Mouse (Mus musculus): ENCODE data around the gene Aip. TPM values are rescaled to one million over a fixed set of nuclear protein-coding genes. Genes with fewer than 3 reads are reported as not detected.
"Not testable (repeated sequence)": the region's sequence is repeated elsewhere in the genome, so short reads cannot be mapped to it uniquely, and the experiment has no call there.

Gene Aip
- total RNA-seq, 2 experiments from 2014 or later = 71.5 to 73.4 TPM

DNA sequence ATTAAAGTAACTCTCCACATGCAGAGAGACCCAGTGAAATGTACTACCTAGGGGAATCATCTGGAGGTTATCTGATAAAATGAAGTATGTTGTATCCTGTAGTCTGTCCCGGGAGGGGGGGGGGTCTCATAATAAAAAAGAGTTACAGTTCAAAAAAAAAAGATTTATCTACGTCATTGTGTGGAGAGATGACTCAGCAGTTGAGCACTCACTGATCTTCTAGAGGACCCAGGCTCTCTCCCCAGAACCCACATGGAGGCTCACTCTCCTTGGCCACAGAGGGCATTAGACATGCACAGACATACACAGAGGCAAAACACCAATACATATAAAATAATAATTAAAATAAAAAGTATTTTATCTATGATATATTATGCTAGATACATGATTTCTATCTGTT is 34.3 kb downstream of the Aip start:
- DNase-seq = no peak

DNA sequence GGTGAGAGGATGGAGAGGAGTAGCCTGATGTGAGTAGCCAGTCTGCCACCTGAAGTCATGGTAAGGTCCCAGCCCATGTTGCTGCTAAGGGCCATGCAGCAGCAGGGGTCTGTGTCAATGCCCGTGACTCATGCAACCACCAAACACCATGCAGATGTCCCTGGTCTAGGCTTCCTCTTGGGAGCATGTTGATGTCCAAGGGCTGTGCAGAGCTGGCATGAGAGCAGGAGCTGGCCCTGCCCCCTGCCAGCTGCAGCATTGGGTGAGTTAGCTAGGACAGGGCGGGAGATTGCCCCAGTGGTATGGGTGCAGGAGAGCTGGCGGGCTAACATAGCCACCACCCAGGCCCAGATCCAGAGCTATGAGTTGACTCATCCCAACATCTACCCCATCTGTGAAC is 35.2 kb downstream of the Aip start:
- DNase-seq = no peak

DNA sequence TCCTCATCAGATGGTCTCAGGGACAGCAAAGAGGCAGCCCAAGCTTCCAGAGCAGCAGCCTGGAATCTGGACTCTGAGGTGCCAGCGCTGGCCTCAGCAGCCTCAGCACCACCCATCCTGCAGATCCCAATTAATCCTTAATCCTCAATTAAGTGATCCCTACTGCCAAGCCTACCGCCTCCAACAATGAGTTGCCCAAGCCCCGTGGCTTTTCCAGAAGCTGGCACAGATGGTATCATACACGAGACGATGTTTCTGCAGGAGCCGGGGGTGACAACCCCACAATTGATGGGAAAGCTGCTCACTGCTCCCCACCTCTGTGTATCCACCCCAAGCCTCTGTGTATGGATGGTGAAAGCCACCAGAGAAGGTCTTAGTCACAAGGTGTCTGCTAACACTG is 36.5 kb downstream of the Aip start:
- no peak for DNase-seq

DNA sequence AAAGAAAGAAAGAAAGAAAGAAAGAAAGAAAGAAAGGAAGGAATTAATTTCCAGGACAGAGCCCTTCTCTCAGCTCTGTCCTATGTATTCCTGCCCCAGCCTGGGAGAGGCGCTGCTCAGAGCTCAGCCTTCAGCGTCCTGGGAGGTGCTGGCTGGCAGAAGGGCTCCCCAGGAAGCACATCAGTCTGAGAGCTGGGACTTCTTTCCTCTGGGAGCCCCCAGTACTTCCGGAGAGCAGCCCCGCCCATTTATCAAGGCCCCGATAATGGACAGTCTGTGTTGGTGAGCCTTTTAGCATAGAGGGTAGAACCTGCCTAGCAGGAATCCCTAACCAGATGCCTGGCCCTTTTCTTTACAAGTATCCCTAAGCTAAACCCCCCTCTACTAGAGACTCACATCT is 37.5 kb downstream of the Aip start:
- DNase-seq = no peak

DNA sequence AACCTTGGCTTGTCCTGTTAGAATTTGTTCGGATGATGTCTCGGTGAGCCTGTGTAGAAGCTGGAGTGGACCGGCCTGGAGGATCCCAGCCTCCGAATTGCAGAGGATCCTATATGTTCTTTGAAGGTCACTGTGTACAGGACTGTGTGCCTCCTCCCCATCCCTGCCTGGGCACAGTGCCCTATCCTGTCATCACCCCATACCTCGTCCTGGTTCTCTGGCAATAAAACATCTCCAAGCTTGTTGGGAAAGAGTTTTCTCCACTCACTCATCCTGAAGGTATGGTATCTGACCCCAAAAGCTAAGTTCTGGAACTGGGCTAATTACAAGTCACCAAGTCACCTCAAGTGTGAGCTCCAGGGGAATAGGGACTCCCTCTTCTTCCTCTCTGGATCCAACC is 38.6 kb downstream of the Aip start:
- DNase-seq = no peak

DNA sequence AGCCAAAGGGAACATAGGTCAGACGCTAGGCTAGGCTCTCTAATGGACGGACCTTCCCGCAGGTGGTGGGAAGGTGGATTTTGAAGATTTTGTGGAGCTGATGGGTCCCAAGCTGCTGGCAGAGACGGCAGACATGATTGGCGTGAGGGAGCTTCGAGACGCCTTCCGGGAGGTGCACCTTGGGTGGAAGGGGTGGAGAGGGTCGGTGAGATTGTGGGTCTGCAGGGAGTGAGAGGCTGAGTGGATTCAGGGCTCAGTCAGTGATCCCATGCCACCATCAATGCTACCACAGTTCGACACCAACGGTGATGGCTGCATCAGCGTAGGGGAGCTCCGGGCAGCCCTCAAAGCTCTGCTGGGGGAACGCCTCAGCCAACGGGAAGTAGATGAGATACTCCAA is 39.5 kb downstream of the Aip start:
- no peak for DNase-seq

DNA sequence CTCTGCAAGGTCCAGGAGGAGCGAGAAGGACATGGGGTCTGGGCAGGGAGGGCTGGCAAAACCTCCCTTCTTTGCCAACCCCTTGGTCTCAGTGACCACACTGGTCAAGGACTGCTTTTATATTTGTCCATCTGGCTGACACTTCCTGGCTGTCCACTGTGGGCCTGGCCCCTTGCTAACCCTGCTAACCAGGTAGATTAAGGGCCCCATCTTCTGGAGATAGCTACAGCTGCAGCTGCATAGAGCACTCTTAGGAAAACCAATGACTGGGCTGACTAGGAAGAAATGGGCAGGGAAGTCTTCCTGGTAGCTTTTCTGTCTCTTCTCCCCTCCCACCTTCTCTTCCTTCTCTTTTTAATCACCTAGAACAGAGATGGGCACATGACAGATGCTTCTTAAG is 40.7 kb downstream of the Aip start:
- DNase-seq = peak; percentile 40

DNA sequence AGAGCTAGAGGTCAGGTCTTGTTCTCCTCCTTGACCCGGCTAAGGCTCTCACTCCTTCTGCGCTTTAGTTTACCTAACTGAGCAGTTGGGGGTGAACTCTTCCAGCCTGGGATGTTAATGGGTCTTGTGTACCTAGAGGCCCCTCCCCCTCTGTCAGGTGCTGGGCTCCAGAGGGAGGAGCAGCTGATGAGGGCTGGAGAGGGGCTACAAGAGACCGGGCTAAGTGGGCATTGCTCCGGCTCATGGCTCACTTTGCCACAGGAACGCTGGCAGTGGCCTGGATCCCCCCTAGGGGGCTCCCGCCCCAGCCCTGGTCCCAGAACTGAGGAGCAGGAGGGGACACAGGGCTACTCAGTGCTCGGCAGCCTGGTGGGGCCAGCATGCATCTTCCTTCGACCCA is 41.8 kb downstream of the Aip start:
- no peak for DNase-seq

DNA sequence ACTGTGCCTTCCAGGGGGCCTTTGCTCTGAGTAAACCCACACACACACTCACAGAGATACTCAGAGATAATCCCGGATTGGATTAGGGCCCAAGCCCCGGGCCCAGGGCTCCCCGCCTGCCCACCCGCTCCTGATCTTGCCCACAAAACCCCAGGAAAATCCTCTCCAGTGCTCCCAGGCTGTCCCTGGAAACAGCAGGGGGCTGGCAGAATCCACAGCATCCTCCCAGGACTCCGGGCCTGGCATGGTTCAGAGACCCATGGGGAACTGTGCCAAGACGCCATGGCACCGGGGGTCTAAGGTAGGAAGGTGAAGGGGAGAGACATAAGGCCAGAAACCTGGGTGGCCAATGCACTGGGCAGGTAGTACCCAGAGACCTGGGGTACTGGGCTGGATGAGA is 42.3 kb downstream of the Aip start:
- DNase-seq = no peak

DNA sequence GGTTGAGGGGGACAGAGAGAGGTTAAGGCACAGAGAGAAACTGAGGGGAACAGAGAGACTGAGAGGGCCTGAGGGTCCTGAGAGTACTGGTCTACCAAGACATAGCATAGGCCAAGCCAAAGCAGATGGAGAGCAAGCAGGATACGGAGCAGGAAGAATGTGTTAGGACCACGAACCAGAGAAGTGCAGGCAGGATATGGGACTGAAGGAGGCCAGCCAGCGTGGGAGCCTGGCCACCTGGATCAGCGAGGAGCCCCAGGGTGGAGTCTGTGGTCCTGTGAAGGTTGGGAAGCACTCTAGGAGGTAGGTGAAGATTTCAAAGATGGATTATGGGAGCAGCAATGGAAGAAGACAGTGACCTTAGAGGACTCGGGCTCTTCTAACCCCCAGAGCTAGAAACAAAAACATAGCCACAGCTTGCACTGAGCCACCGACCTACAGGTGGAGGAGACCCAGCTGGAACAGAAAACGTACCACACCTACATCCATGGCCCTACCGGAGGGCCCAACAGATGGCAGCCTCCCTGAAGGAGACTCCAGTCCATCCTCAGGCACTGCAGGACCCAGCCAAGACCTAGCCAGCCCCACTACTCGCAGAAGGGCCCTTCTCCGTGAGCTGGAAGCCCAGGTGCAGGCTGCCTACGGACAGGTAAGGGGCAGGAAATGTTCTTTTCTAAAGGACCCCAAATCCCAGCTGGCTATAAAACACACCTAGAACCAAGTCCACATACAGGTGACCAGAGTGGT is 43.3 kb downstream of the Aip start:
- DNase-seq = no peak

DNA sequence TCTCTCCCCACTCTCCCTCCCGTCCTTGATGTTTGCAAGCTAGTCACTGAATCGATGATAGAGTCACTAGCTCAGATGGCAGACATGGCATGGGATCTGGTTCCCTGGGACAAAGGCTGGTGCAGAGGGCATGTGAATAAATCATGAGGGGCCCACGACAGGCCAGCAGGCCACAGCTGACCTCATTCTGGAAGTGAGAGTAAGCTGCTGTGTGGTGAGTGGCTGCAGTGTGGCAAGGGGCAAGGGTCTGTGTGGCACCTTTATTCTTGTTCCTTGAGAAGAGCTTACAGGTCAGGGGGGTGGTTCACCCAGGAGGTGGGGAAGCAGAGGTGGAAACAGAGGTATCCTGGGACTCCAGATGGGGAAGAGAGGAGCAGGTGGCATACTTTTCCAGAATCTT is 44.3 kb downstream of the Aip start, which contains the start of gene Cabp2:
Gene Cabp2, plus strand, starts transcription at position 185 of the 400 bp plus-strand sequence.
- DNase-seq = no peak

DNA sequence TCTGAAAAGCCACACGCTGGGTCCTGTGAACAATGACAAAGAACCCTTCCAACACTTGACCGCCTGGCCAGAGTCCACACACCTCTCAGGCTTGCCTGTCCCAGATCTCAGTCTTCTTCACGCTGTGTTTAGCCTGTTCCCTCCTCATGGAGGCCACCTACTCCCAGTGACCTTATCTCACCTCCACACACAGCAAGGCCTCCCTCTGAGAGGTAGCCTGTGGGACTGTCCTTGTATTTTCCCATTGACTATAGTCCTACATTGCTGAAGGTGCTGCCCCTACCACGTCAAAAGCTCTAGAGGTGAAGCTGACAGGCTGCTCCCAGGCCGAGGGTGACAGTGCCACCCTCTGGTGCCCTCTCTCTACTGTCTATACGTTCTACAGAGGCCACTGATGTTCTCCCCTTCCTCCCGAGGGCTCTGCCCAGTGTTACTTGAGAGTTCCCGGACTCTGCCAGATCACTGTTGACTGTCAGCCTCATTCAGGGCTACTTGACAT is 45.1 kb downstream of the Aip start:
- DNase-seq = no peak

DNA sequence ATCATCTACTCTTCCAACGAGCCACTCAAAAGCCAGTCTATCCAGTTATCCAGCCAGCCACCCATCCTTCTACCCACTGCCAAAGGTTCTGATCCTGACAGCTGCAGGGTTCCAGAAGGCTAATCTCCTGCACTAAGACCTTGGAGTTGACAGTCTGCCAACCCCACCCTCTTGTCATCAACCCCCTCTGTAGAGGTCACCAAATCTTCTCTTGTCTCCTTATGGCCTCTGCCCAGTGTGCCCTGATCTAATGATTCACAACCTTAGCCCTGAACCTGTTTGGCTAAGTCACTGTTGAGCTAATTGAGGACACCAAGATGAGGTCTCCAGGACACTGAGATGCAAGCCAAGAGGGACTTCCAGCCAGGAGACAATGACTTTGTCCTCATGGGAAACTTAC is 46.1 kb downstream of the Aip start:
- no peak for DNase-seq

DNA sequence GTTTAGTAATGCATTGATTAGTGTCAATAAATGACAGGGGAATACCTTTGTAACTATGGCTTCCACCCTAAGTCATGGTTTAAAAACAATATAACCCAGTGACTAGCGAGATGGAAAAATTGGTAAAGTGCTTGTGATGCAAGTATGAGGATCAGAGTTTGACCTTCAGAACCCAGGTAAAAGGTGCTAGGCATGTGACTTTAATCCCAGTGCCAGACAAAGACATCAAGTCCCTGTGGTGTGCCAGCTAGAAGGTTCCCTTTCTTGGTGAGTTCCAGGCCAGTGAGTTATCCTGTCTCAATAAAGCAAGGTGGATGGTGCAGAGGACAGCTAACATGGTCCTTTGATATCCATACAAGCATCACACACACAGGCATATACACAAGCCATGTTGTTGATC is 50.1 kb downstream of the Aip start:
- no peak for DNase-seq

DNA sequence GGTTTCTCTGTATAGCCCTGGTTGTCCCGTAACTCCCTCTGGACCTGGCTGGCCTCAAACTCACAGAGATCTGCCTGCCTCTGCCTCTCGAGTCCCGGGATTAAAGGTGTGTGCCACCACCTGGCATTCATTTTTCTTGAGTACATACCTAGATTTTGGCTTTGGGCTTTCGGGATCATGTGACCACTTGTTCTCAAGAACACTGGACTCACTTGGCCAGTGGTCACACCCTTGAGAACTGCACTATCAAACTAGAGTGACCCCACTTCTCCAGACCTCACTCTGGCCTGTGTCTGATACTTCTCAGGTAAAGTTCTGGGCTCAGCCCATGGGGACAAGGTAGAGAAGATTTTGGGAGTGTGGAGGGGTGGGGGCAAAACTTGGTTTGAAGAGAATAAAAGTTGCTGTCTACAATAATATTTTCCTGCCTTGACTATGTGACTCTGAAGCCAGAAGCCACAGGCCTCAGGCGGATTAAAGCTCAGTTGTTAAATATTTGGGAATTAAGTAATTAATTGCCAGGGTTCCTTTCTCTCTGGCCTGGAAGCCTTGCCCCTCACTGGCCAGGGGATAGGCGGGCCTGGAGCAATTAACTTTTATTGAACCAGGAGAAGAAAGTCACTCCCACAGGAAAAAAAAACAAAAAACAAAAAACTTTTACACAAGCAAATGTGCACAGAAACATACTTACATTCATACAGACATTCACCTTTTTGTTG is 52.8 kb downstream of the Aip start:
- no peak for DNase-seq

DNA sequence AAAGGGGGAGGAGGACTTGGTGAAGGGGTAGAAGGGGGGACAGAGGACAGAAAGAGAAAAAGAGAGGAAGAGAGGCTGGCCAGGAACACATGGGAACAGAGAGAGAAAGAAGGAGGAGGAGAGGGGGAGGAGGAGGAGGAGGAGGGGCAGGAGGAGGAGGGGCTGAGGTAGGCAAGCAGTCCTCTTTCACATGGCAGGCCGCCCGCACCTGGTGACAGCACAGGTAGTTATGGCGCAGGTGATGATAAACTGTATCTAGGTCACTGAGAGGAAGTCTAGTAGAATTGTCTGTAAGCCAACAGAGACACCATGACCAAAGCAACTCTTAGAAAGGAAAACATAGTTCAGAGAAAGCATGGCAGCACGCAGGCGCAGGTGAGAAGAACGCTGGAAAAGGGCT is 54.3 kb downstream of the Aip start:
- DNase-seq = no peak

DNA sequence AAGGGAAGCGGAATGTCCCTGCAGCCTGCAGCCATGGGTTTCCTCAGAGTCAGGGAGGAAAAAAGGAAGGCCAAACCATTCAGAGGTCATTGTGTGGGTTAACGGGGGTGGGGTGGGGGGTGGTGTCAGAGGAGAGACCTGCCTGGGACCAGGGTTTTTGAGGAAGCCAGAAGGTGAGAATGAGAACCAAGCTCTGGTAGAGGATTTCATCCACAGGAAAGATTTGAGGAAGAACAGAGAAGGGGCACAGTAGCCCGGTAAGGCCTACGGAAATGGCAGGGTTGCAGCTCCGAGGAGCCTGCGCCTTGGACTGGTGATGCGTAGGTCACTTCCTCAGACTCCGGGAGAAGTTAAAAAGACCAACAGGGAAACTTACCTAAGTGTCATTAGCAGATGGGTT is 54.9 kb downstream of the Aip start:
- no peak for DNase-seq

DNA sequence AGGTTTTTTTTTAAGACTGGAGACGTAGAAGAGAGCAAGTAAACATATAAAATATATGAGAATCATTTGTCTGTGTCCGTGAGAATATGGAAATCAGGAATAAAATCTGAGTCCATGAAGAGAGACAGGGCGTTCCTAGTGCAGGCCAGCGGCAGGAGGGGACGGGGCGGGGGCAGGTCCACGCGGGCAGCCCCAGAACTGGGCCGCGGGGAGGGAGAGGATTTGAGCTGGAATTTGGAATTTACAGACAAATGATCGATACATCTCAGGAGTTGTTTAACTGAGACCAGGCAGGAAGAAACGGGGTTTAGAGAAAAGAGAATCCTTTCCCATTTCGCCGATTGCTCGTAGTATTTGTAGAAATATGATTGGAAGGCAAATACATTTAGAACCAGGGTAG is 55.3 kb downstream of the Aip start:
- no peak for DNase-seq

DNA sequence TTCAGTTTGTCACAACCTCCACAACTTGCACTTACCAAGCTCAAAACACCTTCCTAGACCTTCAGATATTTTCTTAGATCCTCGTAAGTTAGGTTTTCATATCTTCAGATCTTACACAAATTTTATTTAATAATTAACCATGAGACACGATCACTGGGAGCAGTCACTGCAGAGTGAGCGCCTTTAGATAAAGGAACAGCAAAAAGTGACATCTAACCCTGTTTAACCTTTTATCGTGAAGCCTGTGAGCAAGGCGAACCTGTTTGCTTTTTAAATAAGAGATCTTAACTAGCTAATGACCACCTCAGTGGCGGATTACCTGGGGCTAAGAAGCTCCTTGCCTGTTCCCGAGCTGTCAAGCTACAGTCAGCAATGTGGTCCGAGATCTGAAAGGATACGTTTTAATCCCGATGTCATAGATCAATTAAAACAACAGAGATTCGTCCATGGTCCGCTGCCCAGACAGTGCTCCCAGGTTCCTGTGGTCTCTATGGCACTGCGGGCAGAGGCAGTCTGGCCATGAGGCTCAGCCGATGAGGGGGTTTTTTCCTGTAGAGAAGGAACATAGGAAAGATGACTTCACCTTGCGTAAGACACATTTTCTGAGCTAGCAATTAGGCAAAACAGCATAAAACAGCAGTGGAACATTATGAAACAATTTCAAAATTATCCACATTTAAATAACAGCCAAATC is 56.8 kb downstream of the Aip start:
- no peak for DNase-seq

DNA sequence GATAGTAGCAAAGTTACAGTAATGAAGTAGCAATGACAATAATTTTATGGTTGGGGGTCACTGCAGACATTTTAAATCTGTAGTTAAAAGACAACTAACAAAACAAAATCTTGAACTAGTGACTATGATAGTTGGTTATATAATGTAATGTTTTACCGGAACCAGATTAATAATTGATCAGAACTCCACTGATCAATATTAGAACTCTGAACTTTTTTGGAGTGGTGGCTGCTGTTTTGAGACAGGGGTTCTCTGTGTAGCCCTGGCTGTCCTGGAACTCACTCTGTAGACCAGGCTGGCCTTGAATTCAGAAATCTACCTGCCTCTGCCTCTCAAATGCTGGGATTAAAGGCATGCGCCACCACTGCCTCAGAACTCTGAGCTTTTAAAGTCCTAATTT is 57.4 kb downstream of the Aip start:
- DNase-seq = not testable (repeated sequence)

DNA sequence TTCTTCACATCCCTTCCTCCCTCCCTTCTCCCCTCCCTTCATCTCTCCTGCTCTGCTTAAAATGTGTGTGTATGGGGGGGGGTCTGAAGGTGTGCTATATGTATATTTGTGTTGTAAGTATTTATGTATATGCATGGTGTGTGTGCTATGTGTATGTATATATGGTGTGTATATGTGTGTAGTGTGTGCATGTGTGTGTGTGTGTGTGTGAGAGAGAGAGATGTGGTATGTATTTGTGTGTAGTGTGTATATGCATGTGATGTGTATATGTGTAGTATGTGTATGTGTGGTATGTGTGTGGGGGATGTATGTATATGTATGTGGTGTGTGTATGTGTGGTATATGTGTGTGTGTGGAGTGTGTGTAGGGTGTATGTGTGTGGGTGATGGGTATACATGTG is 58.8 kb downstream of the Aip start:
- DNase-seq = no peak

DNA sequence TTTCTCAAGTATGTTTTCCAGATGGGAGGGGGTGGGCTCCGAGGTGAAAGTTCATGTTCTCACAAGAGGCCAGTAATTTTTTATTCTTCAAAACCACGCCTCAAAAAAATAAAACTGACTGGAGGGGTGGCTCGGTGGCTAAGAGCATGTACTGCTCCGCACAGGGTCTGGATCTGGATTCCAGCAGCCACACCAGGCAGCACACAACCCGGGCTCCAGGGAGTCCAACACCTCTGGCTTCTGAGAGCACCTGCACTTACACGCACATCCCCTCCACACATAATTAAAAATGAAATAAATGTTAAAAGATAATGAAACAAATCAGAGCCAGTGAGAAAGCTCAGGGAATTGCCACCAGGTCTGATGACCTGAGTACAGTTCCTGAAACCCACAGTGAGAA is 59.4 kb downstream of the Aip start:
- no peak for DNase-seq

DNA sequence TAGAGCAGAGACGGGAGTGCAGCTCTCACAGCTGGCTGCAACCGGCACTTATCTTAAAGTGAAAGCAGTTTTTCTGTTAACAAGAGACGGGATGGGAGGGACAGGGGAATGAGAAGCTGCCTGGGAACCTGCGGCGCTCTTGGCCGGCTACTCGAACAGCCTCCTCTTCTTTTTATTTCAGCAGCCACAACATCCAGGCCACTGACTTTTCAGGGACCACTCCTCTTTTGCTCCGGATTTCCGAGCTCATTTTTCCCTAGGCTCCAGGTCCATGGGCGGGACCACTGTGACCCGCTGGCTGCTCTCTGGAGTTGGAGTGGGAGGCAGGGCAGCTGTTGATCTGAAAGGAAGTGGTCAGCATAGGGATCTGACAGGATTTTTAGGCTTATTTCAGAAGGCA is 61.2 kb downstream of the Aip start:
- not testable (repeated sequence) for DNase-seq
